Mouse (Mus musculus) spleen, embryonic (tissue): Measurements from ENCODE around the gene Tmem217.

Source experiments
- CTCF ChIA-PET: fragments of 350-600 bp; sonication (Branson Sonifier 250); formaldehyde crosslinking; loops from one replicate; lab custom pipeline; 2022; lab: Charles Lee

Tmem217 gene

GRCm38 (mm10) chr17:29552162-29552732 lies at the start of gene Tmem217:
Tmem217 (minus strand) TSS chr17:29552385.
- CTCF ChIA-PET = interaction anchor here (0.7 kb wide), 1 partner anchor 1987 kb away, joined by 3 read pairs; the partner anchor contains the start of gene AI413582

- CTCF ChIA-PET = interaction anchor here (0.5 to 1.0 kb wide), 2 partner anchors 23 to 282 kb away, joined by 3 to 4 read pairs; no protein-coding TSS in a partner anchor
These were observed 49.2 kb upstream of the Tmem217 start for GRCm38 (mm10) chr17:29601391-29601790.

- CTCF ChIA-PET = no interaction called here
These were observed 47.4 kb upstream of the Tmem217 start for GRCm38 (mm10) chr17:29599537-29599936.

GRCm38 (mm10) chr17:29599051-29599450 lies 46.9 kb upstream of the Tmem217 start:
- CTCF ChIA-PET = no interaction called here

GRCm38 (mm10) chr17:29596771-29597132 lies 44.6 kb upstream of the Tmem217 start:
- CTCF ChIA-PET = no interaction called here

GRCm38 (mm10) chr17:29595891-29596770 lies 43.9 kb upstream of the Tmem217 start:
- CTCF ChIA-PET = interaction anchor here (0.9 kb wide), 1 partner anchor 185 kb away, joined by 3 read pairs; no protein-coding TSS in a partner anchor

- CTCF ChIA-PET = no interaction called here
These were observed 37.2 kb upstream of the Tmem217 start for GRCm38 (mm10) chr17:29589221-29589898.

- CTCF ChIA-PET = no interaction called here
These were observed 34.7 kb upstream of the Tmem217 start for GRCm38 (mm10) chr17:29586921-29587320.

GRCm38 (mm10) chr17:29585446-29585845 lies 33.3 kb upstream of the Tmem217 start:
- CTCF ChIA-PET = no interaction called here

GRCm38 (mm10) chr17:29584737-29585136 lies 32.6 kb upstream of the Tmem217 start:
- CTCF ChIA-PET = no interaction called here

GRCm38 (mm10) chr17:29584306-29584705 lies 32.1 kb upstream of the Tmem217 start:
- CTCF ChIA-PET = interaction anchor here (0.5 kb wide), 1 partner anchor 1944 kb away, joined by 4 read pairs; no protein-coding TSS in a partner anchor

GRCm38 (mm10) chr17:29583569-29583968 lies 31.4 kb upstream of the Tmem217 start:
- CTCF ChIA-PET = interaction anchor here (0.5 kb wide), 1 partner anchor 1943 kb away, joined by 4 read pairs; no protein-coding TSS in a partner anchor

GRCm38 (mm10) chr17:29579579-29580126 lies 27.5 kb upstream of the Tmem217 start:
- CTCF ChIA-PET = no interaction called here

- CTCF ChIA-PET = interaction anchor here (0.6 kb wide), 1 partner anchor 37 kb away, joined by 3 read pairs; no protein-coding TSS in a partner anchor
These were observed 17.6 kb upstream of the Tmem217 start for GRCm38 (mm10) chr17:29569831-29570230.

- CTCF ChIA-PET = no interaction called here
These were observed 16.2 kb upstream of the Tmem217 start for GRCm38 (mm10) chr17:29568435-29568834.

GRCm38 (mm10) chr17:29565521-29565920 lies 13.3 kb upstream of the Tmem217 start:
- CTCF ChIA-PET = no interaction called here

GRCm38 (mm10) chr17:29558476-29558875 lies 6.3 kb upstream of the Tmem217 start:
- CTCF ChIA-PET = no interaction called here

- CTCF ChIA-PET = interaction anchor here (0.6 kb wide), 1 partner anchor 51 kb away, joined by 4 read pairs; no protein-coding TSS in a partner anchor
These were observed 4.7 kb upstream of the Tmem217 start for GRCm38 (mm10) chr17:29556893-29557292.

- CTCF ChIA-PET = interaction anchor here (0.6 kb wide), 1 partner anchor 50 kb away, joined by 4 read pairs; no protein-coding TSS in a partner anchor
These were observed 4.3 kb upstream of the Tmem217 start for GRCm38 (mm10) chr17:29556456-29556855.

GRCm38 (mm10) chr17:29554176-29554575 lies 2.0 kb upstream of the Tmem217 start:
- CTCF ChIA-PET = no interaction called here

- CTCF ChIA-PET = no interaction called here
These were observed 1.2 kb downstream of the Tmem217 start for GRCm38 (mm10) chr17:29551019-29551418.
